Mouse (Mus musculus) neutrophil, adult 59 days (primary cell): Measurements from ENCODE around the gene Ang. TPM values are rescaled to one million over a fixed set of nuclear protein-coding genes. Genes with fewer than 3 reads are reported as not detected.

Source experiments
- total RNA-seq, 2 experiments: library from RNA; stranded (reverse); gene quantifications; 1 replicate in 1 of 2; 2 replicates in 1 of 2; pipeline ENCODE4 v1.2.4; 2023

The Ang gene
- total RNA-seq = 1 to 10 TPM; 5.4 to 6.6 TPM

DNA sequence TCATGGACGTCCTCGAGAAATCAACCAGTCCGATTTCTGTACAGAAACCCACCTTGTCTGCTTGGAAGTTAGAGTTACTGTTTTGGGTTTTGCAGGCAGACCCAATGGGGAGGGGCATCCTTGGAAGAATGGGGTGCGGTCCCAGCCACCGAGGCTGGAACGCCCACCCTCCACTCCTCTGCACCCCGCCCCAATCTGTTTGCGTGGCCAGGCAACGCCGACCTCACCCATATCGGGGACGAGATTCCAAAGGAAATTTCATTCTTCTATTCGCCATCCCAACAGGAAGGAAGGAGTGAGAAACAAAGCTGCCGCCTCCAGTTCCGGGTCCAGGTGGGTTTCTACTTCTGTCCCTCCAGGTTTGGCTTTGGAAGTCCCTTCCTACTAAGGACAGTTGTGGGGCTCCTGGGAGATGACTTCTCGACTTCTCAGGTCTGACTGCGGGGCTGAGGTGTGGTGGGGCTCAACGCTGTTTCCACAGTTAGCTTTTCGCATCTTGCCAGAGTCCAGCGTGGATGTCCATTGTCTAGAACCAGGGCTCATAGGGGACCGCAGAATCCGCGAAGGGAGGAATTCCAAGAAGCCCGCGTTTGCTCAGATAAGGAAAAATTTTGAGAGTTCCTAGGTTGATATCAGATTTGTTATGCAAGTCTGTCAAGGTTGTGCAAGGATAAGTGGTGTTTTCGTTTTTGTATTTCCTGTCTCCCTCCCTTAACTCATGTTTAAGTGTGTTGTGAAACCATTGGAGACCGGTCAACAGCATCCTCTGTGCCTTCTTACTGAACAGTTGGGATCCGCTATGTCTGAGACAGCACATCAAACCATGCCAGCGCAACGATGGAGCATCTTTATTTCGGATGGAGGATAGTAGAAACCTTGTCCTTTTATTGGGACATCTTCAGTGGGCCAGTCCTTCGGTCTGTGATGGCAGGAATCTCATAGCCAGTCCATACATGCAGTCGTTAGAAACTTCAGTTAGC is at the start of gene Ang, which contains the start of gene Rnase4:
Gene Ang, plus strand, starts transcription at position 230 of the 980 bp plus-strand sequence.
Gene Rnase4, plus strand, starts transcription at position 157 of the 980 bp plus-strand sequence.

GRCm38 (mm10) chr14:51041769-51042168 is 49.2 kb upstream of the Ang start, which contains the start of gene Rnase9:
Gene Rnase9 (minus strand): TSS chr14:51041869.

DNA sequence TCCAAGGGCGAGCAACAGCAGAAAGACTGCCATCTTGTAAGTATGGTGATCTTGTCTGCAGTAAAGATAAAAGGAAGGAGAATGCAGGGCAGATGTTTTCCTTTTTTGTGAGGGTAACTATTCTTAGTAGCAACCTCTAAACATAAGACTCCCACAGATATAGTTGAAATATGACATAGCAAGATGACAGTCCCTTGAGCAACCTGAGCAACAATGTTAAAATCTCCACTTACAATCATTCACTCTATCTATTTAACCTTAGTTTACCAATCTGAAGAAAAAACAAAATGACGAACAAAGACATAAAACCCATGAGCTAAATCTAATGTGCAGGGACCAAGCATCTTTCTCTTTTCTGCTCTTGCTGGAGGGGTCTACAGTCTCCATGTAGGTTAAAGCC is 40.9 kb upstream of the Ang start, which contains the start of gene Rnase11:
Gene Rnase11, minus strand, starts transcription at position 101 of the 400 bp plus-strand sequence.

DNA sequence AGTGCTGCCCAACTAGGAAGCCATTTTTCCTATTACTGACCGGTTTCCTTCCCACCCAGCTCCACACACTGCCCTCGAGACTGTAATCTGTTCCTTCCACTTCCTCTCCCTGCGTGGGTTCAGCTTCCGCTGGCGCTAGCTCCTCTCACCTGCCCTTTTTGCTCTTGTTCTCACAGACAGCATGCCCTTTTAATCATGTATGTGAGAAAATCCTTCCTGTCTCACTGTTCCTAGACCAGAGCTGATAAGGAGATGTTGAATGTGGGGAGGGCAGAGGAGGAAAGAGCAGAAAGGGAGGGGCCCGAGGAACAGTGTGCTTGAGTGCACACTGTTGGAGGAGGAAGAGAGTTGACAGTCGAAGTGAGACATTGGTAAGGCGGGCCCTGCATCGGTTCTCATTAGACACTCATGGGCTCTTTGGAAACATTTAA is 33.5 kb upstream of the Ang start, which contains the start of gene Rnase12:
Gene Rnase12, minus strand, starts transcription at position 261 of the 431 bp plus-strand sequence.

GRCm38 (mm10) chr14:51074335-51074734 is 16.6 kb upstream of the Ang start, which contains the start of gene Olfr750:
Gene Olfr750 (minus strand): TSS chr14:51074435.

DNA sequence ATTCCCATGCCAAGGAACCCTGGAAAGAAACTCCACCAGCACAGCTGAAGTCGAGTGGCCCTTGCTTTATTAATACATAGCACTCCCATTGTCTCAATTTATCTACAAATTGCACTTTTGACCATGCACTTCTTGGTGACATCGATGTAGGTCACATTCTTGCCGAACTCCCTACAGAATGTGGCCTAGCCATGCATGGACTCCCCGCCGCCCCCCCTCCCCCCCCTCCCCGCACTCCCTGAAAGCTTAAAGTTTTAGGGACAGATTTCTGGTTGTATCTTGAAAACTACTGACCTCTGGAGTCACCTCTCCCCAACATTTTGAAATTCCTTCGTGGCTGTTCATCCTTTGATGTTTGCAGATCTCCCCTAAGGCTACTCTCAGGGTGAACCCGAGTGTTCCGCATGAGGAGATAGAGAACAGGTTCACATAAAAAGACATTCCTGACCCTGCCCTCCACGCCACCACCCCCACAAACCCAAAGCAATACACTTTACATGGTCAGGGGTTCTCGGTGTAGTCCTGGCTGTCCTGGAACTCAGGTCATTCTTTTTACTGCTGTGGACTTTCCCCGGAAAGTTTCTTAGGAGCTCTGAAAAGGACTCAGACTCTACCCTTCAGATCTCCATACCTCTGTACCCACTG is 23.1 kb downstream of the Ang start, which contains the start of gene Eddm3b:
Gene Eddm3b, plus strand, starts transcription at position 511 of the 645 bp plus-strand sequence.

DNA sequence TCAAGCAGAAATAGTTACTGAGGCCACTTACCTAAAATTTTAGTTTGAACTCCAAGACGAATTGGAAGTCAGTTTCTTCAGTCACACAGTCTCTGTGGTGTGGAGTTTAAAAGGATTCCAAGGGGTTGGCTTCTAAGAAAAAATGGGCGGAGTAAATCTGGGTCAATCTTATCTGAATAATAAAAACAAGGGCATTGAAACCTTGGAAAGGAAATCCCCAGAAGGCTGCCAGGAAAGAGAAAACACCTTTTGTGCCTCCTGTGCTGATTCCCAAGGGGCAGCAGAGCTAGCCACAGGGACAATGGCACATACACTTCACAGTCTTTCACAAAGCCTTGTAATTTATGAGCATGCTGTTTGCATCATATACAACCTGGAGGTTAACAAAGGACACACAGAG is 55.7 kb downstream of the Ang start, which contains the start of gene Rnase1:
Gene Rnase1, minus strand, starts transcription at position 101 of the 400 bp plus-strand sequence.

Other genes with a start within 250 kb of the Ang start
- 10 to 100 TPM; 44.4 to 66.7 TPM for gene Tep1, start 220.6 kb upstream of the Ang start, total RNA-seq
- gene Klhl33, start 193.6 kb upstream of the Ang start, total RNA-seq = under 1 TPM in 1 of 2 experiments, not detected in 1; 0.33 TPM
- gene Osgep, start 166.3 kb upstream of the Ang start, total RNA-seq = 10 to 100 TPM; 19.2 to 25.5 TPM
- 10 to 100 TPM; 18.4 to 22.9 TPM for gene Apex1, start 166.2 kb upstream of the Ang start, total RNA-seq
- 10 to 100 TPM; 54.5 to 86.3 TPM for gene Pip4p1, start 160.3 kb upstream of the Ang start, total RNA-seq
- 10 to 100 TPM; 65.2 to 70.9 TPM for gene Pnp, start 160.1 kb upstream of the Ang start, total RNA-seq
- gene Gm49342, start 146.6 kb upstream of the Ang start, total RNA-seq = 10 to 100 TPM; 67.9 to 80.1 TPM
- gene Pnp2, start 135.2 kb upstream of the Ang start, total RNA-seq = 1 to 10 TPM; 5.8 to 7.4 TPM
- gene Rnase10, start 83.4 kb upstream of the Ang start, total RNA-seq = under 1 TPM in 1 of 2 experiments, not detected in 1; 0.22 TPM
- gene Rnase9, start 49.3 kb upstream of the Ang start, total RNA-seq = not detected
- gene Rnase11, start 41.0 kb upstream of the Ang start, total RNA-seq = not detected
- 1 to 10 TPM; 1.0 to 2.2 TPM for gene Rnase12, start 33.5 kb upstream of the Ang start, total RNA-seq
- not detected for gene Olfr750, start 16.7 kb upstream of the Ang start, total RNA-seq
- 1 to 10 TPM; 6.5 to 7.8 TPM for gene Rnase4, start 73 bp upstream of the Ang start, total RNA-seq
- gene Eddm3b, start 23.3 kb downstream of the Ang start, total RNA-seq = not detected
- gene Rnase6, start 32.8 kb downstream of the Ang start, total RNA-seq = 10 to 100 TPM; 32.8 to 50.5 TPM
- not detected for gene Rnase1, start 55.6 kb downstream of the Ang start, total RNA-seq
- gene Rnase2b, start 71.1 kb downstream of the Ang start, total RNA-seq = 1 to 10 TPM in 1 of 2 experiments, under 1 TPM in 1; 0.88 to 1.3 TPM
- not detected for gene Ang2, start 108.0 kb downstream of the Ang start, total RNA-seq
- gene Ear14, start 112.2 kb downstream of the Ang start, total RNA-seq = not detected
- gene Rnase2a, start 165.0 kb downstream of the Ang start, total RNA-seq = 10 to 100 TPM; 38.2 to 59.1 TPM